Mouse (Mus musculus) ES-E14 (cell line): ENCODE results near the gene Trub1.

Experiments used
- CHD2 ChIP-seq: IDR thresholded peaks from 2 replicates; pipeline ENCODE4 v1.6.1; 2014; ENCODE audit warnings: mild to moderate bottlenecking, low read depth, low read length, inconsistent platforms
- HCFC1 ChIP-seq: IDR thresholded peaks from 2 replicates; pipeline ENCODE4 v1.6.1; 2012; ENCODE audit warnings: low read length, inconsistent platforms, borderline replicate concordance; ENCODE audit not compliant: insufficient read depth
- MAFK ChIP-seq: IDR thresholded peaks from 2 replicates; pipeline ENCODE4 v1.6.1; 2014; ENCODE audit warnings: mild to moderate bottlenecking, low read depth, low read length, inconsistent platforms; ENCODE audit not compliant: insufficient read depth
- ZC3H11A ChIP-seq: IDR thresholded peaks from 2 replicates; pipeline ENCODE4 v1.6.1; 2012; ENCODE audit warnings: low read depth, mild to moderate bottlenecking, inconsistent platforms, low read length, borderline replicate concordance
- ZNF384 ChIP-seq: IDR thresholded peaks from 2 replicates; pipeline ENCODE4 v1.6.1; 2012; ENCODE audit warnings: low read depth, low read length, inconsistent platforms

DNA sequence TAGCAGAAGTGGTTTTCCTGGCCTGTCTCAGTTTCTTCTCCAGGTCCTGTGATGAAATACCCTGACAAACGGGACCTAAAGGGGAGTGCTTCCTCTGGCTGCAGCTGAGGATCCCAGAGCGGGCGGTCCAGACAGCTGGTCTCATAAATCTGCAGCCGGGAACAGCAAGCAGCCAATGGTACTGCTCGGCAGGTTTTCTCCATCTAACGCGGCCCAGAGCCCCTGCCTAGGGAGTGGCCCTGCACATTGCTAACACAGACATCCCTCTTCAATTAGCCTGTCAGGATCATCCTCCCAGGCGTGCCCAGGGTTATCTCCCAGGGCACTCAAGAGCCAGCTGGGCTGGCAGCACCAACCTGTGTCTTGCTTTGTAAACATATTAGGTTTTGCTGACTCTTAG, 38.3 kb downstream of the Trub1 start:
- TF ChIP-seq HCFC1 (no peak), CHD2 (no peak), ZNF384 (no peak), ZC3H11A (no peak), MAFK (no peak)
